Mouse (Mus musculus) macrophage (primary cell): ENCODE results near the gene Rsbn1l. TPM values are rescaled to one million over a fixed set of nuclear protein-coding genes. Genes with fewer than 3 reads are reported as not detected.

Experiments
- H3K27ac ChIP-seq: fragments of 350-480 bp; formaldehyde crosslinking; 2 replicates; pipeline ENCODE4 v1.9.0; 2021
- H3K36me3 ChIP-seq: fragments of 350-480 bp; formaldehyde crosslinking; 2 replicates; pipeline ENCODE4 v1.9.0; 2021; ENCODE audit errors: inconsistent target
- H3K4me3 ChIP-seq: fragments of 350-480 bp; formaldehyde crosslinking; 2 replicates; pipeline ENCODE4 v1.9.0; 2021; ENCODE audit errors: inconsistent target
- H3K79me2 ChIP-seq: fragments of 350-480 bp; formaldehyde crosslinking; 2 replicates; pipeline ENCODE4 v1.9.0; 2021; ENCODE audit errors: inconsistent target
- WGBS: methylation state at CpG from one replicate; pipeline ENCODE4 v1.1.7; 2026; ENCODE audit warnings: inconsistent platforms; ENCODE audit not compliant: missing documents; 5-methylcytosine and 5-hydroxymethylcytosine counted together
- polyA plus RNA-seq: library from polyadenylated mRNA; stranded (reverse); fragments of 250-400 nt; gene quantifications from 3 replicates; pipeline ENCODE4 v1.2.4, GENCODE M21; 2018; ENCODE audit warnings: inconsistent platforms
- total RNA-seq, 78 experiments: library from RNA; depleted of rRNA; stranded (reverse); fragments of 250-400 nt; gene quantifications; 1 replicate in 9 of 78; 2 replicates in 24 of 78; 3 replicates in 43 of 78; 4 replicates in 2 of 78; pipeline ENCODE4 v1.2.4; 2018; ENCODE audit warnings: inconsistent platforms in 56 of 78

Rsbn1l gene
- 100 to 1,000 TPM in 12 of 26 experiments, 10 to 100 TPM in 14; 33.2 to 182 (median 92.9) TPM for total RNA-seq (2018; cell fraction: chromatin; rRNA removed)
- 10 to 100 TPM; 18.9 to 34.4 (median 28.6) TPM for total RNA-seq (2018; cell fraction: cytosol; rRNA removed)
- total RNA-seq (2018; cell fraction: nucleus; rRNA removed): 100 to 1,000 TPM in 6 of 26 experiments, 10 to 100 TPM in 20; 37.4 to 175 (median 76.9) TPM
- polyA plus RNA-seq: 20.9 to 24.6 TPM (median 22.9 TPM) in 3 replicates

DNA sequence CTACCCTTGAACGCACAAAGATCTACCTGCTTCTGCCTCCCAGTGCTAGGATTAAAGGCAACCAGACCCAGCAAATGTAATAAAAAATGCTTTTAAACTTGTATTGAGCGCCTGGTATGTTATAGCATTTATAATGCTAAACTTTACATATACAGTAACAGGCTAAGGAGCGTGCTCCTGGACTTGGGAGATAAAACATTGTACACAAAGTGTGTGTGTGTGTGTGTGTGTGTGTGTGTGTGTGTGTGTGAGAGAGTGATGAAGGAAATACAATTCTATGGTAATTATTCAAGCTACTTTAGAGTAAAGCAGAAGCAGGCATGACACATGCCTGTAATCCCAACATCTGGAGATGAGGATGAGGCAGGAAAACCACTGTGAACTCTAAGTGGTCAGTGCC, at the start of gene Rsbn1l:
Gene Rsbn1l (minus strand): TSS at position 101 of the 400 bp plus-strand sequence.
- 98% methylated on average over 3 of the region's 3 CpGs for WGBS
- H3K79me2 ChIP-seq: peaks cover 69% of the 10 kb centered on the region
- H3K36me3 ChIP-seq: no peaks in the 10 kb centered on the region
- H3K27ac ChIP-seq: peak within 1 kb of the TSS; percentile 29
- H3K4me3 ChIP-seq: peak within 1 kb of the TSS; percentile 5; the same call in 1 of the 2 replicates

DNA sequence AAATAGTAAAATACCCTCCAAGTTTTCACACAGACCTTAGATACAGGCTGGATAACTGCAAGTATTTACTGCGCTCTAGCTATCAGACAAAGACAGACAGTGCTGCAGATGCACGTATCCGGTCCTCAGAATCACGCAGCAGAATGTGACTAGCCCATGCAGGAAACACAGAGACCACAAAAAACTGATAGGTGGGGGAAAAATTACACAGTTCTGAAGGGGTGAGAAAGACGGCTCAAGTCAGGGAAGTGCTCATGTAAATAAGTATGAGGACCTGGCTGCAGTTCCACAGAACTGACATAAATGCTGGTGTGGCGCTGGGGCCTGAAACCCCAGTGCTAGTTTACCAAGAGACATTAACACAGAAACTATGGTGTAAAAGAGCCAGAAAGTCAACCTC, 46.5 kb upstream of the Rsbn1l start:
- no peak overlapping the region for H3K4me3 ChIP-seq
- H3K79me2 ChIP-seq: no peaks in the 10 kb centered on the region
- H3K27ac ChIP-seq: no peak overlapping the region
- WGBS: 36% methylated on average over 6 of the region's 6 CpGs
- H3K36me3 ChIP-seq: peaks cover 71% of the 10 kb centered on the region

DNA sequence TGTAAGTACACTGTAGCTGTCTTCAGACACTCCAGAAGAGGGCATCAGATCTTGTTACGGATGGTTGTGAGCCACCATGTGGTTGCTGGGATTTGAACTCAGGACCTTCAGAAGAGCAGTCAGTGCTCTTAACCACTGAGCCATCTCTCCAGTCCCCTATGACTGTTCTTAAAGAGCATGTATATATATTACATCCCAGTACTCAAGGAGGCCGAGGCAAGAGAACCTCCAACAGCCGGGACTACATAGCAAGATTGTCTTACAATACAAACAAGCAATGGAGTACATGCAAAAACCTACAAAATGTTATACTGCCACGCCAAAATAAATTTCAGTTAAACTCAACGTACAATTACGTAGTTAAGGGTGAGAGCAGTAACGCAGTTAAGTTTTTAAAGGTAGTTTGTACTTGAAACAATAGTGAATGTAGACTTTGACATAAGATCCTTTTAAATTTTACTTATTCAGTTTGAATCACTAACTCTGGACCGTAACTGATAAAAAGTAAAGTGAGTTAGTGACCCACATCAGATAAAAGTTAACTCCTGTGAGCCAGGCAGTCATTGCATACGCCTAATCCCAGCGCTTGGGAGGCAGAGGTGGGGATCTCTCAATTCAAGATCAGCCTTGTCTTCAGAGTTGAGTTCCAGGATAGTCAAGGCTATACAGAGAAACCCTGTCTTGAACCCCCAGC, 45.6 kb upstream of the Rsbn1l start:
- H3K4me3 ChIP-seq: no peak overlapping the region
- H3K79me2 ChIP-seq: no peaks in the 10 kb centered on the region
- no peak overlapping the region for H3K27ac ChIP-seq
- peaks cover 72% of the 10 kb centered on the region for H3K36me3 ChIP-seq
- 93% methylated on average over 9 of the region's 10 CpGs for WGBS

DNA sequence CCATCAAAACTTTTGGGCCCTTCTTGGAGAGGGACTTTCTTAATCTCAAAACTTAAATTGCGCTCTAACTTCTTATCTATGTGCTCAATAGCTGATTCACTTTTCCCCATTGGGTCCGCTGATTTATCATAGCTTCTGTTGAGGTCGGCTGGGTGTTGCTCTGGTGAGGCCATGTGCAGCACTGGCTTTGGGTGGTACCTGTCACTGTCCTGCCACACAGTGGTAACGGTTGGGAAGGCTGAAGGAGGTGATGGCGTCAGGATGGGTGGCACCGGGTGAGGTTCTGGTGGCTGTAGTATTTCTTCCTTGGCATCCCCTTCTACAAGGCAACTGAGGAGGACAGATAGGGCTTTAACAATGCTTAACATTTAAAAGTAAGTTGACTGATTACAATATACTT, 42.2 kb upstream of the Rsbn1l start:
- peaks cover 72% of the 10 kb centered on the region for H3K36me3 ChIP-seq
- no peaks in the 10 kb centered on the region for H3K79me2 ChIP-seq
- no peak overlapping the region for H3K4me3 ChIP-seq
- no peak overlapping the region for H3K27ac ChIP-seq
- WGBS: 98% methylated on average over 6 of the region's 6 CpGs

DNA sequence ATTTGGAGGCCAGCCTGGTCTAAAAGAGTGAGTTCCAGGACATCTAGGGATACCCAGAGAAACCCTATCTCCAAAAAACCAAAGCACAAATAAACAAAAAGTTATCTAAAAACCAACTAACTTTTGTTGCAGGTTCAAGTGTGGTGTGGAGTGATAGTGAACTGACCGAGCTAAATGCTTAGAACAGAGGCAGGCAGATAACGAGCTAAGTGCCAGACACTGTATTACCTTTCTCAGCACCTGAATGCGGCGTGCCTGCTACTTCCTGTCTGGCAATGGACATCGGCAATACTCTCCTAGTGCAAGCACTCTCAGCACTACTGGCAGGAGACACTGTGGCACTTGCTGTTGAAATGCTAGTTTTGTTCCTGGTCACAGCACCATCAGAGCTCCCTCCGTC, 41.4 kb upstream of the Rsbn1l start:
- peaks cover 65% of the 10 kb centered on the region for H3K36me3 ChIP-seq
- no peak overlapping the region for H3K4me3 ChIP-seq
- H3K79me2 ChIP-seq: no peaks in the 10 kb centered on the region
- H3K27ac ChIP-seq: no peak overlapping the region
- WGBS: 91% methylated on average over 6 of the region's 6 CpGs

DNA sequence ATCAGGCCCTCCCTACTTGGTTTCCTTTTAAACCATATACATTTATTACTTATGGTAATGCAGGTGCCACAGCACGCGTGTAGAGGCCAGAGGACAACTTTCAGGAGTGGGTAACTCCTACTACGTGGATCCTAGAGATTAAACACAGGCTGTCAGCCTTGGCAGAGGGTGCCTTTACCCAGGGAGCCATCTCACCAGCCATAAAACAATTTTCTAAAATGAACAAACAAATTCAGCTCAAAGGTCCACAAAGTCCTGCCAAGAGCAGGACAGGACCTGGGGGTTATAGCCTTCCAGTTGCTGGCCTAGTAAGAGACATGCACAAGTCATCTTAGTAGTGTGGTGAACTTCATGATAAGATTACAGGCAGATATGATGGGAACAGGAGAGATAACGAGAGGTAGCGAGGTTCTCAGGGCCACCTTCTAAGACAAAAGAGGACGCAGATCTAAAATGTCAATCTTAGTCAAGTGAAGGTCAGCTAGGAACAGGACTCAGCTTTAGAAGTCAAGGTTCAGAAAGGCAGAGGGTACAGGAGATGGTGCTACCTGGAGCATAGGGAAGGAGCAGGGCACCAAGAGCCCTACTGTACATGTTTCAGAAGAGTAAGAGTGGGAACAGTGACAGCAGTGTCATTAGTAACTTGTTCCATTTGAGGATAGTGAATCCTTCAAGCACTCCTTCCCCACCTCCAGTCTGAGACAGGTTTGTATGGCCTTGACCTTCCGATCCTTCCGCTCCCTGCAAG, 34.0 kb upstream of the Rsbn1l start:
- Histone ChIP-seq H3K4me3 (no peak overlapping the region), H3K79me2 (no peaks in the 10 kb centered on the region), H3K36me3 (peaks cover 48% of the 10 kb centered on the region; the same call in 1 of the 2 replicates), H3K27ac (no peak overlapping the region)
- WGBS: 92% methylated on average over 8 of the region's 8 CpGs

DNA sequence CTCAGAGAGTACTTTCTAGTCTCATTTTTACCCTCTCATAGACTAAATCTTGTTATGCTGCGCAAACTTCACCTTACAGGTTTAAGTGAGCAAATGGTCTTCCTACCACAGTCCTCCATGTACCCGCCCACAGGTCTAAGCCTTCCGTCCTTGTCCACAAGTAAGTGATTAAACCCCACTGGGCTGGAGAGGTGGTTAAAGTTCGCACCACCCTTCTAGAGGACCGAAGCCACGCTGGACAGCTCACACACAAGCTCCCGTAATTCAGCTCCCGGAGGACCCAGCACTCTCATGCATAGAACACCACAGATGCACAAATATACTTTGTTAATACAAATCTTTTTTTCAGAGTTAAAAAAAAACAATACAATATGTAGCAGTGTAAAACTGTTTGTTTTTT, 30.1 kb upstream of the Rsbn1l start:
- no peak overlapping the region for H3K27ac ChIP-seq
- WGBS: 98% methylated on average over 8 of the region's 8 CpGs
- H3K4me3 ChIP-seq: no peak overlapping the region
- no peaks in the 10 kb centered on the region for H3K79me2 ChIP-seq
- H3K36me3 ChIP-seq: peaks cover 33% of the 10 kb centered on the region; the same call in 1 of the 2 replicates

DNA sequence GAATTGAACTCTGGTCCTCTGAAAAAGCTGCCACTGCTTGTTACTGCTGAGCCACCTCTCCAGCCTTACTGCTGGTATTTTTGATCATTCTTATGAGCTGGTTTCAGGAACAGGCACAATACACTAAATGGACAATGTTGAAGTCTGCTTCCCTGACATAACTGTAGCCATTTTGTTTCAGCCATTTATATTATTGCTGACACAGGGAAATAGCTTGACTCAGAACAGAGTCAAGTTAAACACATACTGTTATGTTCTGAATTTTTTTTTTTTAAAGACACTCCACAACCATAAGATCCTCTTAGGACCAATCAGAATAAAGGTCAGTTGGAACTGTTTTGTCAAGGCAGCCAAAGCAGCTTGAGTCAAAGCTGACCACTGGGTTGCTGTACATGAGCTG, 27.3 kb upstream of the Rsbn1l start:
- no peak overlapping the region for H3K27ac ChIP-seq
- H3K4me3 ChIP-seq: no peak overlapping the region
- H3K79me2 ChIP-seq: no peaks in the 10 kb centered on the region
- peaks cover 8% of the 10 kb centered on the region; the same call in 1 of the 2 replicates for H3K36me3 ChIP-seq

DNA sequence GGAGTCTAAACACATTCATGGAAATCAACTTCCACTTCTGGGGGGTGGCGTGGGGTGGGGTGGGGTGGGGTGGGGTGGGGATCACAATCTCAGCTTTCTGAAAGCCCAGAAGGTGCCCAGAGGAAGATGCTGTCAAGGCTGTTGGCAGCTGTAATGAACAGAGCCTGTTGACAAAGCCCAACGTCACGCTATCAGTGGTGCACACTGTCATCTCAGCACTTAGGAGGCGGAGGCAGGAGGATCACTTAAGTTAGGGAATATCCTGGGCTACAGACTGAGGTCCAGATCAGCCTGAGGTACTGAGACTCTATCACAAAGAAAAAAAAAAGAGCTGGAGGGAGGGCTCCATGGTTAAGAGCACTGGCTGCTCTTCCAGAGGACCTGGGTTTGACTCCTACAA, 18.5 kb upstream of the Rsbn1l start:
- H3K36me3 ChIP-seq: no peaks in the 10 kb centered on the region
- no peak overlapping the region for H3K27ac ChIP-seq
- WGBS: 93% methylated on average over 4 of the region's 4 CpGs
- H3K79me2 ChIP-seq: no peaks in the 10 kb centered on the region
- H3K4me3 ChIP-seq: no peak overlapping the region

DNA sequence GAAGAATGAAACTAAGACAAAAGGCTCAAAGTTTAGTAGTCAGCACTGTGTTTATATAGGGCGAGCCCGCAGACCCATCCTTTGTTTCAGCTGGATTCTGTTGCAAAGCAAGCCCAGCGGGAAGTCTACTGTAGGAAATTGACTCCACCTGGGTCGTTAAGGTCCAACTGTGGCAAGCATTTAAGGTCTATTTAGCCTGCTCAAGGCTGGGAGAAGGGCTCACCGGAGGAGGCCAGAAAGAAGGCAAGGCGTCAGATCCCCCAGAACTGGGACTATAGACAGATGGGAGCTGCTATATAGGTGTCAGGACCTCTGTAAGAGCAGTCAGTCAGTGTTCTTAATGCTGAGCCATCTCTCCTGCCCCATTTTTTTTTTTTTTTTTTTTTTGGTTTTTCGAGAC, 17.8 kb upstream of the Rsbn1l start:
- Histone ChIP-seq H3K4me3 (no peak overlapping the region), H3K79me2 (no peaks in the 10 kb centered on the region), H3K27ac (no peak overlapping the region), H3K36me3 (no peaks in the 10 kb centered on the region)
- 80% methylated on average over 7 of the region's 7 CpGs for WGBS

DNA sequence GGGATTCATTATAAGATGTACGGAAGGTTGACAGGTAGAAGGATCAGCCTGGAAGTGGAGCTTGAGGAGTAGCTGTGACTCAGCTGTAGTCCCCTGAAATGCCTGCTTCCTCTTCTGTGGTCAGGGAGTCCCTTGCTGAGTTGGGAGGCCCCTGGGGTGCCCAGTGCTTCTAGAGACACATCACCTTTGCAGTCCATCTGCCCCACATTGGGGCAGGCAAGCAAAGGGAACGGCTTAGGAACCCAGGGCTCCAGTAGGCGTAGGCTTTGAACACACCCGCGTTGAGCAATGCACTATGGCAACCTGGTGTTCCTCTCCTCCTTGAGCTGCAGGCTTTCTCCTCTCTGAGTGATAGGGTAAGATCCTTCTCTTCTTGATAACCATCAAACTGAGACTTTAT, 16.9 kb upstream of the Rsbn1l start:
- 16% methylated on average over 5 of the region's 5 CpGs for WGBS
- no peaks in the 10 kb centered on the region for H3K79me2 ChIP-seq
- H3K27ac ChIP-seq: no peak overlapping the region
- H3K36me3 ChIP-seq: no peaks in the 10 kb centered on the region
- no peak overlapping the region for H3K4me3 ChIP-seq

DNA sequence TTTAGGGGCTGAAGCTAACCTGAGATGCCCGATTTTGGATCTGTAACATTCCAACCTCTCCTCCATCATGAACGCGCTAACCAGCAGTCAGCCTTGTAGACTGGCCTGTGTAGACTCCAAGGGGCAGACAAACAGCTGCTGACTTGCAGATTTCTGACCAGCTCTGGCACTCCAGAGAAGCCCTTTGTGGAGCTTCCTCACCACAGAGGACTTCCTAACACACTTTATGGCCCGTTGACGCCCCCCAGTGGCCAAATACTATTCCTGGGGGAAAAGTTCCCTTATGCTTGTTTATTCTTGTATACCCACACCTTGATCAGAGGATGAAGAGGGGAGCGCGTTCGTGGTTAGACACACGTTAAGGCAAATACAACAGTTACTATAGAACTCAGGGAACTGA, 12.8 kb upstream of the Rsbn1l start:
- Histone ChIP-seq H3K79me2 (no peaks in the 10 kb centered on the region), H3K4me3 (no peak overlapping the region), H3K27ac (no peak overlapping the region), H3K36me3 (no peaks in the 10 kb centered on the region)
- 49% methylated on average over 9 of the region's 9 CpGs for WGBS

DNA sequence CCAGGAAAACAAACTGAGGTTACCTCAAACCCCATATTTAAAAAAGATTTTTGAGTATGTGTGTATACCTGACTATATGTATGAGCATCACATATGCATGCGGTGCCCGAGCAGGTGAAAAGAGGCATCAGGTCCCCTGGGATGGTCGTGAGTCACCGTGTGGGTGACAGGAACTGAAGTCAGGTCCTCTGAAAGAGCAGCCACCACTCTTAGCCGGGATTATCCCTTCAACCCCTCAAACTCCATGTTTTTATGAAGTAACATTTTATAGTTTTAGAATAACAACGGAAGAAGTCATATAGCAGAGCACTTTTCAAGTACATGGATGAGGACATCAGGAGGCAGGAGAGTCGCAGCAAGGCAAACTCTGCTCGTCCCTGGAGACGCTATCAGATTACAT, 12.3 kb upstream of the Rsbn1l start:
- WGBS: 82% methylated on average over 9 of the region's 9 CpGs
- no peaks in the 10 kb centered on the region for H3K36me3 ChIP-seq
- H3K4me3 ChIP-seq: no peak overlapping the region
- H3K27ac ChIP-seq: no peak overlapping the region
- H3K79me2 ChIP-seq: no peaks in the 10 kb centered on the region

DNA sequence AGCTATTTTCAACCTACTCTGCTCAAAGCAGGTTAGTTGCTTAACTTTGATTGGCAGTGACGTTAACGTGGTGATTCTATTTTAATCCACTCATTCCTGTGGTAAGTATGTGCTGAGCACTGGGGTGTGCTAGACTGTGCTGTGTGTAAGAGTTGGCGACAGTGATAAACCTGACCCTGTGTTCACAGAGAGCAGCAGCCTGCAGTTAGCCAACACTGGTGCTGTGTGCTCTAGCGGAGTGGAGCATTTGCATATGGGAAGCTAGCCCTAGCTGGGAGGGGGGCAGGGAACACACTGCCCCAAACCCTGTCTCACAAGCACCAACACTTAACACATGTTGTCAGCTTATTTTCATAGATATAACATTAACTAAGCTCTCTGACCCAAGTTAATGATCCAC, 11.7 kb upstream of the Rsbn1l start:
- Histone ChIP-seq H3K4me3 (no peak overlapping the region), H3K79me2 (no peaks in the 10 kb centered on the region), H3K27ac (peak overlapping the region; percentile 17; the same call in 1 of the 2 replicates), H3K36me3 (no peaks in the 10 kb centered on the region)
- WGBS: 2% methylated on average over 4 of the region's 4 CpGs

DNA sequence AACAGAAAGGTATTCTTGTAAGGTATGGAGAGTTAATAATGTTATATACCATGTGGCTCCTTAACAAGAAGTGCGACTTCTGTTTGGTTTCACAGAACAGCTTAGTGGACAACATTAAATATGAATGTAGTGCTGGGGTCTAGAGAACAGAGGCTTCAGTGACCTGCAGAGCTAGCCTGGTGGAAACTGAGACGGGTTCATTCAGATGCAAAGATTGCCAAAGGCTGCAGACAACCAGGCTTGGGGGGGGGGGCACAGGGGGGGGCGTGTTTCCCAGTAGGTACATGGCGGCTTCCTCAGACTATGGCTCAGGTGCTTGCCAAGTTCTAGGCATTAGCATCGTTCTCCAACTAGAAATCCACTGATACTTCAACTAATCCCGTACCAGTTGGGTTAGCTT, 8.2 kb upstream of the Rsbn1l start:
- Histone ChIP-seq H3K36me3 (no peaks in the 10 kb centered on the region), H3K4me3 (no peak overlapping the region), H3K79me2 (no peaks in the 10 kb centered on the region), H3K27ac (no peak overlapping the region)
- 85% methylated on average over 4 of the region's 6 CpGs for WGBS
